Mouse (Mus musculus) brain, embryonic 18.5 days (tissue): ENCODE results near the gene Mllt6.
"Not testable (repeated sequence)": the region's sequence is repeated elsewhere in the genome, so short reads cannot be mapped to it uniquely, and the experiment has no call there.

Experiments used
- DNase-seq: peaks from one replicate; pipeline ENCODE4 v3.0.0-alpha.2; 2012; ENCODE audit warnings: low read depth, low spot score

Gene Mllt6

DNA sequence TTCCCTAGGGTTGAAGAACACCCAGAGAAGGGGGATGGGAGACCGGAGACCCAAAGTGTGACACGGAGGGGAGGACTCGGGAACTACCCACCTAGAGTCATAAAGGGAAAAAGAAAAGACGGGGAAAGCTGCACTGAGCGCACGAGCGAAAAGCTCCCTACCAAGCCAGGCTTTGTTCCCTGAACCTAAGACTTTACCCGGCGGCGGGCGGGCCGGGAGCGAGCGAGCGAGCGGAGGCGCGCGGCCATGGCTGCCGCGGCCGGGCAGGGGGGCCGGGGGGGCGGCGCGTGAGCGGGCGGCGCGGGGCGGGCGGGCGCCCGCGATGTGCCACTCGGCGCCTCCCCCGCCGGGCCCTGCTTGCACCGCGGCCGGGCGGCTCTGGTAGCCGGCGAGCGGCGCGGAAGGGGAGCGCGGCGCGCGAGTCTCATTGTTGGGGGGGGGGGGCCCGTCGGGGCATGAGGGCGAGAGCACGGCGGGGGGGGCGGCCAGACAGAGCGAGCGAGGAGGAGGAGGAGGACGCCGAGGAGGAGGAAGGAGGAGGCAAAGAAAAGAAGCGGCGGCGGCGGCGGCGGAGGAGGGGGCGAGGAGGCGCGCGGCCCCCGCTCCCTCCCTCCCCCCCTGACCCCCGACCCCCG is at the start of gene Mllt6:
Gene Mllt6 (plus strand): TSS at position 522 of the 635 bp plus-strand sequence.
- DNase-seq, result peak; percentile 75

DNA sequence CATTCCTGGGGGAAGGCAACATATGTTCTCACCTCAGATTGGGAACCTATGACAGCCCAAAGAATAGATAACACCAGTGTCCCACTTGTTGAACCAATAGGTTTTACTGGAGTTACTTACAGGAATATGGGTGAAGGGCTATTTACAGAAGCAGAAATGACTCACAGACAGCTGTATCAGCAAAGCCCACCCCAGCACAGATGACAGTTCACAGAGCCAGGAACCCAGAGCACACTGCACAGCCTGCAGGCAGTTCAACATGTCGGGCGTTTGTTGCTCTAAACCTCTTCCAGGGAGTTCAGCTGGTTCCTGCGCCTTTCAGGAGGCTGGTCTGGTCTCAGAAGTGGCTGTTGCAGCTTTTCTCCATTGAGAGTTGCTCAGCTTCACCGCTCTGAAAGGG is 47.9 kb upstream of the Mllt6 start:
- no peak for DNase-seq

DNA sequence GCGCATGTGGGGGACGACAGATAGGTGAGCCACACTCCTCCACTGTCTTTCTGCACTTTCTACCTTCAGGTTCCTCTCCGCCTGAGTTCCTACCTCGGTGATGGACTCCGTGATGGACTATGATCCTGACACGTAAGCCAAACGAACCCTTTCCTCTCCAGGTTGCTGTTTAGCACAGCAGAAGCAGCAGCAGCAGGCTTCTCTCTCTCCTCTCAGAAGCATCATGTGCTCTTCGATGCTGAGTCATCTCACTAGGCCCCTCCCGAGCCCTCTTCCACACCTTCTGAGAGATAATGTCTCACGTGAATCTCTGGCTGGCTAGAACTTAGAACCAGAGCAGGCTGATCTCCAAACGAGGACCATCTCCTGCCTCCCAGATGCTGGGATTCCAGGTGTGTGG is 44.8 kb upstream of the Mllt6 start:
- DNase-seq, result no peak

DNA sequence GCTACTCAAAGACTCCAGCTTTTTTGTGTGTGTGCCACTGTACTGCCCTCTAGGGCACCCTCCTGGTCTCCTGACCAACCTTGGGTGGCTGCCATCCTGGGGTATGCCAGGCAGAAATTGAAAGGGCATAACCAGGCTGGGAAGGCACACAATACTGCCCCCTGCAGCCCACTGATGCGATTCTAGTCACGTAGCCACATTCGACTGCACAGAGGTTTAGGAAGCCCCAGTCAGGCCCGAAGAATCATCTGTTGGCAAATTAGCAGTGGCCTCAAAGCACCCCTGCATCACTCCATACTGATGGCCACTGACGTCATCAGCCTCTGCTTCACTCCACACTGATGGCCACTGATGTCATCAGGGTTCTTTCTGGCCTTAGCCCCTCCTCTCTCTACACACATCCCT is 43.8 kb upstream of the Mllt6 start:
- peak; percentile 22 for DNase-seq

DNA sequence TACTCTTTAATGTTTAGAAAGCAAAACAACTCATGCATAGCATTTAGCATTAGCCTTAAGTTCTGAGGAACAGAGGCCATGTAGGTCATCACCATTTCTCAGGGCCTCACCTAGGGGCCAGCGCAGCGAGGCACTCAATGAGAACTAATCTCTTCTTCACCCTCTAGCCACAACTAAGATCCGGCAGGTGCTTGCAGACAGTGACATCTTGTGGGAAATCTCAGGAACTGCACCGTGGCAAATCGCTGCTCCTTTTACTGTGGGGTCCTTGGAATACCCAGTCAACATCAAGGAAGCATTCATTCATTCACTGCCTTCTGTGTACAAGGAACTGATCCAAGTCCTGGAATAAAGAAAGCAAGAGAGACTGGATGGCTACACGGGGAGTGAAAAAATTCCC is 40.8 kb upstream of the Mllt6 start:
- peak; percentile 43 for DNase-seq

DNA sequence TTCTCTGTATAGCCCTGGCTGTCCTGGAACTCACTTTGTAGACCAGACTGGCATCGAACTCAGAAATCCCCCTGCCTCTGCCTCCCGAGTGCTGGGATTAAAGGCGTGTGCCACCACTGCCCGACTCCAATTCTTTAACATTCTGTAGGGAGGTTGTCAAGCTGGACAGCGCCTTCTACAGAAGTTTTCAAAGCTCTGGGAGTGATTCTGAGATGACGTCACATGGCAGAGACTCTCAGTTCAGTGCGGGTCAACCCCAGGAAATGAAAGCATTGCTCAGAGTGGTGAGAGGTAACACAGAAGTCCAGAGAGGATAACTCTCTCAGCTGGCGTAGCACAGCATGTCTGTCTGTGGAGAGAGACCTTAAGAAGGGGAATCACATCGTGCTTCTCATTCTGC is 40.0 kb upstream of the Mllt6 start:
- DNase-seq, result no peak

DNA sequence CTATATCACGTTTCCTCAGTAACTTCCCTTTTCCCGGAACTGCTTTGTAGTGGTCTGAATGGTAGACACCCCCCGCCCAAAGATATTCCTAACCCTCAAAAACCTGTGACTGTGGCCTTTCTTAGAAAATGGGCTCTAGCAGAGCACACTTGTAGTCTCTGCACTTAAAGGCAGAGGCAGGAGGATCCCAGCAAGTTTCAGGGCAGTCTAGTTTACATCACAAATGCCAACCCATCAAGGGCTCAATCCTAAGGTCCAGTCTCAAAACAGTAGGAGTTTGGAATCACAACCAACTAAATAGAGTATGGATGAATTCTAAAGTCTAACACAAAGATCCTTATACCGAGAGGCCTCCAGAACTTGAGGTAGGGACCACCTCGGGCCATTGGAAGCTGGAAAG is 37.7 kb upstream of the Mllt6 start:
- DNase-seq, result no peak

DNA sequence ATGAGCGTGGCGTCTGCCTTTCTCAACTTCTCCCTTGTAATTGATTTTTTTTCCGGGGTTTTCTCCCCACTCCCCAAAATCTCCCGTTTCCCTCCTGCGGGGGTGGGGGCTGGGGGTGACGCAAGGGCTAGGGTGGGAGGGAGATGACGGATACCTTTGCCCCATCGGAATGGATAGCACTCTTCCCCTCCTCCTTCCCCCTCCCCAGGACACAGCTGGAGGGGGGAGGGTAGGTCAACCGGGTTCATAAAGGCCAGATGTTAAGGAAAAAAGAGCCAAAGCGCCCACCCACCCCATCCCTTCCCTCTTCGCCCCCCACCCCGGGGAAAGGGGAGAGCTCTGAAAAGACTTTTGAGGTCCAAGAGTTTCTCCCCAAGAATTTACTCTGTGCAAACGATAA is 36.8 kb upstream of the Mllt6 start:
- DNase-seq, result no peak

GRCm38 (mm10) chr11:97626850-97627249 is 36.4 kb upstream of the Mllt6 start:
- DNase-seq, result no peak

- DNase-seq, result no peak
Measured at GRCm38 (mm10) chr11:97627556-97628302, 35.5 kb upstream of the Mllt6 start.

DNA sequence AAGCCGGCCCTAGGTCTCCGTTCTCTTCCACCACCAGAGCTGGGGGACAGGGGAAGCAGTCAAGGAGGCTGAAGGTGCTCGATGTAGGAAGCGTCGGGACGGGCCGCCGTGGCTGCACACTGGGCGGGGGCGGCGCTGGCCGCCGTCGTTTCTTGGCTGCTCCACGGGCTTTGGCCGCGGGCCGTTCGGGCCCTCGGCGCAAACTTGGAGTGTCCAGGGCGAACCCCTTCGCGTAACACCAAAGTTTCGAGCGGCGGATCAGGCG is 35.0 kb upstream of the Mllt6 start:
- DNase-seq, result no peak

DNA sequence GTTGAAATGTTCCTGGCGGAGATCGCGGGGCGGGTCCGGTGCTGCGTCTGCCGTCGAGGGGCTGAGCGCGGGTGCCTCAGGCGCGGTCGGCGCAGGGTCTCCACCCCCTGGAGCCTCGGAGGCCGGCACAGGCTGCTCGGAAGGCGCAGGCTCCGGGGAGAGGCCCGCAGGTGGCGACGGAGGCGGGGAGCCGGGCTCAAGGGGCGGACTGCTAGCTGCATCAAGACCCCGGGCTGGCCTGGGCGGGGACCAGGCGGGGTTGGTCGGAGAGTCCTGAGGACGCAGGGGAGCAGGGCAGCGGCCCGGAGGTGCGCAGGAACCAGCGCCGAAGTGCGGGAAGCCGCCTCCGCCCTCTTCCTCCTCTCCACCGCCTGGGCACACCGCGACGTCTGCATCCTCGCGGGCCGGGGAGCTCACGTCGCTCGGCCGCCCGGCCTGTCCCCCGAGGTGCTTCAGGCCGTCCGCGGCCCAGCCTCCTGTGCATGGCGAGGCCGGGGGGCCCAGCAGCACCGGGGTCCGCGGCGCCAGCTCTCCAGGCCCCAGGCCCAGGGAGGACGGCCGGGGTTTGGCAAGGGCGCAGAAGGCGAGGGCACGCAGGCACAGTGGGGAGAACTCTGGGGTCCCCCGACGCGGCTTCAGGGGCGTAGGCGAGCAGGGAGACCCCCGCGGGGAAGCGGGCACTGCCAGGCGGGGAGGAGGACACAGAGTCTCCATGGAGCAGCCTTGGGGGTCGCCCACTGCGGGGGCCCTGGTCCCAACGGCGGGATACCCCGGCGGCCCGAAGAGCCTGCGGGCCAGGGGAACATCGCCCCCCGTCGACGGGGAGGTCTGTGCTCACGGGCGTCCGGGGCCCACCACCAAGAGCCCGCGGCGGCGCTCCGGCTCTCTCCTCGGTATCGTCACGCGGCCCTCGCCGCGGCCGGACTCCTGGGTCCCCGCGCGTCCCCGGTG is 34.4 kb upstream of the Mllt6 start:
- DNase-seq, result no peak

GRCm38 (mm10) chr11:97629576-97629975 is 33.6 kb upstream of the Mllt6 start, which contains the start of gene Epop:
TSS of gene Epop (minus strand) at chr11:97629702.
- peak; percentile 71 for DNase-seq

- DNase-seq, result no peak
Measured at GRCm38 (mm10) chr11:97631046-97631445, 32.2 kb upstream of the Mllt6 start.

DNA sequence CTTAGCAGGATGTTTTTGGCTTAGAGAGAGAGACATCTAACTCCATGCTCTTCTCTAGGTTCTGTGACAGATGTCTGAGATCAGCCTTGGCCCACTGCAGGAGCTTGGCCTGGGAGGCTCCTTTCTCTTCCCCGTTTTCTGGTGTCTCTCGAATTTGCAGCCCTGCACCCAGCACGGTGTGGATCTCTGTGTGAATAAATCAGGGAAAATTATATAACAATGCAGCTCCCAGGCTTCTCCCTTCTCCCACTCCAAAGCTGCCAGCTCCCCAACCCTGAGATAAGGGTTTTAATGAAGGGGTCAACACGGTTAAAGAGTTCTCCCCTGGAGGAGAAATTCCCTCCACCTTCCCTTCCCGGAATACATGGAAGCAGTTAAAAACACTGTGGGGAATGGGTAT is 31.7 kb upstream of the Mllt6 start:
- no peak for DNase-seq

DNA sequence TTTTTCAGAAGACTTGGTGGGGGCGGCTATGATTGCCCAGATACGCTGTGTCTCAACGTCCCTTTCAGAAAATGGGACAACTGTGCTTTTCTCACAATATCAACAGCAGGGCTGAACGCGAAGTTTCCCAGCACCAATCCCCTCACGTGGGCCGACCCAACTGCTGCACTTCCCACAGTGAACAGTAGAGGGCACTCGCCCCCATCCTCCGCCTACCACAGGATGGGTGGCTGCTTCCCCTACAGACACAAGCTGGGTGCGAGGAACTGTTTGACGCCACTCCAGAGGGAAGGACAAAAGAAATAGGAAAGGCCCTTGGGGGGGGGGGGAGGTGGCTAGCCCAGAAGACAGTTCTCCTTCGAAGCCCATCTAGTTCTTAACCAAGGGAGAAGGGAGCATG is 31.3 kb upstream of the Mllt6 start:
- no peak for DNase-seq

DNA sequence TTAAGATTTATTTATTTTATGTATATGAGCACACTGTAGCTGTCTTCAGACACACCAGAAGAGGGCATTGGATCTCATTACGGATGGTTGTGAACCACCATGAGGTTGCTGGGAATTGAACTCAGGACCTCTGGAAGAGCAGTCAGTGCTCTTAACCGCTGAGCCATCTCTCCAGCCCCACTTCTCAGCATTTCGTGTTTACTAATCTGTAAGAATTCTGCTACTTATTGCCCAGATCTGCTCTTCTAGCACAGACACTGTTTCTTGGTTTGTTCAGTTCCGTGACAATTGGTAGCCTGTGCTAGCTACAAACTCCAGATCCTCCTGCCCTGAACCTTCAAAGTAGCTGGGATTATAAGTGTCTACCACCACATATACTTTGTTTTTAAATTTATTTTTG is 30.8 kb upstream of the Mllt6 start:
- DNase-seq, result not testable (repeated sequence)

- DNase-seq, result no peak
Measured at GRCm38 (mm10) chr11:97635468-97636019, 27.7 kb upstream of the Mllt6 start.

GRCm38 (mm10) chr11:97641668-97642067 is 21.5 kb upstream of the Mllt6 start:
- DNase-seq, result no peak

GRCm38 (mm10) chr11:97642746-97643145 is 20.5 kb upstream of the Mllt6 start:
- DNase-seq, result no peak

- no peak for DNase-seq
Measured at GRCm38 (mm10) chr11:97643380-97644055, 19.7 kb upstream of the Mllt6 start.

DNA sequence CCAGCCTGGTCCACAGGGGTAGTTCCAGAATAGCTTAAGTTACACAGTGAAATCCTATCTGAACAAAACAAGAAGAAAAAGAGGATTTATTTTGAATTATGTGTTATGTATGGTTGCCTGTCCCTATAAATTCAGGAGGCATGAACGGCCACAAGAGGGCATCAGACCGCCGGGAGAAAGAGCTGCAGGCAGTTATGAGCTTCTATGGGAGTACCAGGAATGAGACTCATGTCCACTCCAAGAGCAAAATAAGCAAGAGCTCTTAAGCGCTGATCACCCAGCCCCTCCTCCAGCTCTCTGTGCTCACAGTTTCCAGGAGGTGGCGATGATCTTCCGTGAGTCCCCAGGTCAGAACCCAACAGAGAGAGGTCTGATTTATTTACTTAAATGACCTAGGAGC is 18.4 kb upstream of the Mllt6 start:
- no peak for DNase-seq
